Mouse (Mus musculus): ENCODE measurements around the gene Alox5.

DNA sequence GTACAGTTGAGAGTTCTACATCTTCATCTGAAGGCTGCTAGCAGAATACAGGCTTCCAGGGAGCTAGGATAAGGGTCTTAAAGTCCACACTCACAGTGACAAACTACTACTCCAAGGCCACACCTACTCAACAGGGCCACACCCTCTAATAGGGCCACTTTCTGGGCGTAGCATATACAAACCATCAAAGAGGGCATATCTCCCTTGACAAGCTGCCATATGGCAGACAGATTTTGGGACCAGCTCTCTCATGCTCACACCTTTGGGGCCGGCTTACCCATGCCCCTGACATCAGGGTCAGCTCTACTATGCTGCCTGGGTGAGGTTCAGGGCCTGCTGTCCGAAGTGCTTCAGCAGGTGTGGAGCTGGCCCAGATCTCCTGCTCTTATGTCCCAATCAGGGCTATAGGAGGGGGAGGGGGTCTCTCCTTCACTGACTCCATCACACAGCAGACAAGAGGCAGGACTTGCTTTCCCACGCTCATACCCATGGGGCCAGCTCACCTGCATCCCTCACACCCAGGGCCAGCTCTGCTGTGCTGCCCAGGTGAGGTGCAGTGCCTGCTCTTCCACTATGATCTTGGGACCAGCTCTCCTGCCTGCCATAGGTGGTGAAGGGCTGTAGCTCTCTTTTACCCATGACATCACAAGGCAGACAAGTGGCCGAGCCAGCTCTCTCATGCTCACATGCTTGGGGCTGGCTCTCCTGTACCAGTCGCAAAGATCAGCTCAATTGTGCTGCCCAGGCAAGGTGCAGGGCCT, 90.6 kb downstream of the Alox5 start:
- TF ChIP-seq CTCF (IDR thresholded peaks at IDR 0.05; ENCODE audit: low read depth) (no peak), EP300 (IDR thresholded peaks at IDR 0.05; ENCODE audit: low read depth) (no peak)
